Mouse (Mus musculus) left cerebral cortex, postnatal 25 days (tissue): Measurements from ENCODE around the gene Lrp2bp. TPM values are rescaled to one million over a fixed set of nuclear protein-coding genes. Genes with fewer than 3 reads are reported as not detected.

Experiments
- DNase-seq, 2 experiments: peaks; one replicate each; pipeline ENCODE4 v3.0.0; 2022; ENCODE audit warnings: low spot score in 2 of 2, mixed read lengths in 1 of 2
- intact Hi-C: fragments of 180-260 bp; cut with DNase I; formaldehyde crosslinking; loops from one replicate; pipeline ENCODE4 v1.15.1; 2025
- total RNA-seq, 2 experiments: library from RNA; stranded (reverse); gene quantifications; 2 replicates each; pipeline ENCODE4 v1.2.3; 2021

Lrp2bp gene
- total RNA-seq: under 1 TPM; 0.30 to 0.78 TPM

GRCm38 (mm10) chr8:45999138-45999783 is at the start of gene Lrp2bp:
Gene Lrp2bp (plus strand): TSS chr8:45999303.
- peak in 1 of 2 experiments; percentile 30 for DNase-seq
- intact Hi-C loops: loop anchor here (2.0 kb wide), 1 partner anchor 164 kb away; no protein-coding TSS in a partner anchor

- DNase-seq: no peak
- intact Hi-C loops: no loop called here
These were observed 48.5 kb upstream of the Lrp2bp start for GRCm38 (mm10) chr8:45950622-45951021.

- intact Hi-C loops: loop anchor here (10.0 kb wide), 1 partner anchor 184 kb away; the partner anchor contains the start of genes Cfap97 and Snx25
- no peak for DNase-seq
These were observed 28.2 kb upstream of the Lrp2bp start for GRCm38 (mm10) chr8:45970894-45971293.

DNA sequence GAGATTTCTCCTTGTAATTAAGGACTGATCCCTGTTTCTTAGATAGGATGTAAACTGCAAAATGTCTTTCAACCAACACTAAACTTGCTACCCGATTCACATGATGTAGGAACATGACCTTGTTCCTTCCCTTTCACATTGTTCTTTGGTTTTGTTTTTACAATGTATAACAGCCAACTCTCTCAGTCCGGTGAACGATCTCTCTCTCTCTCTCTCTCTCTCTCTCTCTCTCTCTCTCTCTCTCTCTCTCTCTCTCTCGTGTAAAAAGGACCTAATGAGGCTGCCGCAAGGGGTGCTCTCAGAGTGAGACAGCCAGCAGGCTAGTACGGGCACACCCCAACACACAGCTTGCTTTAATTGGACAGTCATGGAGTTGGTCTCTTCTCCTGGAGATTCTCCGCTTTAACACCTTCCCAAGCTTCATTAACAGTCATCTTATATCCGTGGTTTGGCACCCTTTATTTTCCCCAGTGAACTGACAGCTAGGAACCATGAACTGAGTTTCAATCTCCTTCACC is 25.1 kb upstream of the Lrp2bp start:
- intact Hi-C loops: loop anchor here (10.0 kb wide), 1 partner anchor 181 kb away; the partner anchor contains the start of genes Cfap97 and Snx25
- DNase-seq: no peak

DNA sequence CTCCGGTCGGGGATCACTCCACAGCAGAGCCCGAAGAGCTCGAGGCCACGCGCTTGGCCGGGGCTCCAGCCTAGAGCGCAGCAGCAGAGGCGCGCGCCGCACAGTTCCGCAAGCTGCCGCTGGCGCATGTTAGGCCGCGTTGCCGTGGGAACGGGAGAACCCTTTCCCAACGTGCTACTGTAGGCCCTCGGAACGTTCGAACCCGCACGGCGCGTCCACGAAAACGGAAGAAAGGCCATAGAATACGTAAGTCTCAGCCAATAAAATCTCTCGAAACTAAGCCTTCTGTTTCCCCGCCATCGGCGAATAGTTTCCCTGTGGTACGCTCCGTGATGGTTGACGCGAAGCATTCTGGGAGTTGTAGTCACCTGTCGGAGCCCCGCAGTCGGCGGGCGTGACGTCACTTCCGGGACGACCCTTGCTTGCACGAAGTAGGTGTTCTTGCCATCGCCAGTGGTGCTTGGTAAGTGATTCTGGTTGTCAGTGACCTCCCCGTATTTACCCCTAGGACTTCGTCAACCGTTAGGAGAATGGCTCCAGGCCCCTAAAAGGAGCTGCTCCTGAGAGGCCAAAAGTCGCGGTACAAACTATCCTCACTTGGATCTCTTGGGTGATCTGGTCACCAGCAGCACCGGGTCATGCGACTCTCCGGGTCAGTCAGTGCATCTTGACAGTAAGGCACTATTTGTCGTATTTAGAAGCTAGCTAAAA is 23.8 kb upstream of the Lrp2bp start, which contains the start of the genes 1700029J07Rik and Ufsp2:
TSS of gene 1700029J07Rik (minus strand) at position 127 of the 711 bp plus-strand sequence.
TSS of gene Ufsp2 (plus strand) at position 403 of the 711 bp plus-strand sequence.
- intact Hi-C loops: loop anchor here (10.0 kb wide), 1 partner anchor 180 kb away; the partner anchor contains the start of genes Cfap97 and Snx25

GRCm38 (mm10) chr8:45975837-45976468 is 23.1 kb upstream of the Lrp2bp start:
- DNase-seq: no peak
- intact Hi-C loops: loop anchor here (10.0 kb wide), 1 partner anchor 179 kb away; the partner anchor contains the start of genes Cfap97 and Snx25

More for the DNA sequence above, 23.8 kb upstream of the Lrp2bp start, which contains the start of the genes 1700029J07Rik and Ufsp2:
- peak; percentile 99 to 100 for DNase-seq

GRCm38 (mm10) chr8:45986665-45987064 is 12.4 kb upstream of the Lrp2bp start:
- intact Hi-C loops: no loop called here

GRCm38 (mm10) chr8:45988189-45988588 is 10.9 kb upstream of the Lrp2bp start:
- DNase-seq: no peak
- intact Hi-C loops: no loop called here

More at GRCm38 (mm10) chr8:45986665-45987064, 12.4 kb upstream of the Lrp2bp start:
- DNase-seq: no peak

- intact Hi-C loops: no loop called here
- DNase-seq: no peak
These were observed 8.3 kb upstream of the Lrp2bp start for GRCm38 (mm10) chr8:45990631-45991310.

DNA sequence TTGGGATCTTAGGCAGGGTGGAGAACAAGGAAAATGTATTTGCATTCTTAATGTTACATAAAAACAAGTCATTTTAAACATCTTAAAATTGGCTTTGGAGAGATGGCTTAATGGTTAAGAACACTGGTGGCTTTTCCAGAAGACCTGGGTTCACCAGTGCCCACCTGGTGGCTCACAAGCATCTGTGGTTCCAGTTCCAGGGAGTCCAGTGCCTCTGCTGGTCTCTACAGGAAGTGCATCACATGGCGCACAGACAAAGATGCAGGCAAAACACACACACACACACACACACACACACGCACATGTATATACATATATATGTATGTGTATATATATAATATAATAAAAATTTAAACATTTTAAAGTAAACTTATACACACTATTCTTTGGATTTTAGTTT is 5.0 kb upstream of the Lrp2bp start:
- DNase-seq: no peak
- intact Hi-C loops: no loop called here

DNA sequence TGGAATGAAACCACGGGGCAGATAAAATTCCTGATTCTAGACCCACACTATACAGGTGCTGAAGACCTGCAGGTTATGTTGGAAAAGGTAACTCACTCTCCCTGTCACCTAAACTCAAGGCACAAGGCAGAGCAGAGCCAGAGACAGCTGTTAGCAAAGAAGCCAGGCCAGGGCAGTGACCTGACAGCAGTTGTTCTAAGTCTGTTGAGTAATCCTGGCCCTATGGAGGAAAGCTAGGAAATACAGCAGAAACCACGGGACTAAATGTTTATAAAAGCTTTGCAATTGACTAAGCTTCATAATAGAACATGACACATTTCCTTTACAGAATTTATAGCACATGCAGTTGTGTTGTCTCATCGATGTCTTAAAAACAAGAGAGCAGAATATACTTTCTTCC is 3.5 kb upstream of the Lrp2bp start:
- intact Hi-C loops: no loop called here
- DNase-seq: no peak

DNA sequence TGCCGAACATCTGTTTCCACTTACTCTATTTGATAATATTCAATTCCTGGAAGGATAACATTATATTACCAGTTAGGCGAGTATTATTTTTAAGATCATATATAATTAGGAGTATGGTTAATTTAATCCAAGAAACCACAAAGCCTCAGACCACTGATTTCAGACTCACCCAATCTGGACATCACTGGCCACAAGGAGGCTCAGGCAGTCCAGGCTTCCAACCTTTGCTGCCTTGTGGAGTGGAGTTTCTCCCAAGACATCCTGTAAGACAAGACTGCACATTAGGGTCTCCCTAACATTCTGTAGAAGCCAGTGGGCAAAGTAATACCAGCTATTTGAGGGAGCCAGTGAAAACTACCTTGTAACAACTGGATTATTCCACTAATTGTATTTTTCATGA is 875 bp upstream of the Lrp2bp start:
- DNase-seq: no peak
- intact Hi-C loops: loop anchor here (2.0 kb wide), 1 partner anchor 165 kb away; no protein-coding TSS in a partner anchor

DNA sequence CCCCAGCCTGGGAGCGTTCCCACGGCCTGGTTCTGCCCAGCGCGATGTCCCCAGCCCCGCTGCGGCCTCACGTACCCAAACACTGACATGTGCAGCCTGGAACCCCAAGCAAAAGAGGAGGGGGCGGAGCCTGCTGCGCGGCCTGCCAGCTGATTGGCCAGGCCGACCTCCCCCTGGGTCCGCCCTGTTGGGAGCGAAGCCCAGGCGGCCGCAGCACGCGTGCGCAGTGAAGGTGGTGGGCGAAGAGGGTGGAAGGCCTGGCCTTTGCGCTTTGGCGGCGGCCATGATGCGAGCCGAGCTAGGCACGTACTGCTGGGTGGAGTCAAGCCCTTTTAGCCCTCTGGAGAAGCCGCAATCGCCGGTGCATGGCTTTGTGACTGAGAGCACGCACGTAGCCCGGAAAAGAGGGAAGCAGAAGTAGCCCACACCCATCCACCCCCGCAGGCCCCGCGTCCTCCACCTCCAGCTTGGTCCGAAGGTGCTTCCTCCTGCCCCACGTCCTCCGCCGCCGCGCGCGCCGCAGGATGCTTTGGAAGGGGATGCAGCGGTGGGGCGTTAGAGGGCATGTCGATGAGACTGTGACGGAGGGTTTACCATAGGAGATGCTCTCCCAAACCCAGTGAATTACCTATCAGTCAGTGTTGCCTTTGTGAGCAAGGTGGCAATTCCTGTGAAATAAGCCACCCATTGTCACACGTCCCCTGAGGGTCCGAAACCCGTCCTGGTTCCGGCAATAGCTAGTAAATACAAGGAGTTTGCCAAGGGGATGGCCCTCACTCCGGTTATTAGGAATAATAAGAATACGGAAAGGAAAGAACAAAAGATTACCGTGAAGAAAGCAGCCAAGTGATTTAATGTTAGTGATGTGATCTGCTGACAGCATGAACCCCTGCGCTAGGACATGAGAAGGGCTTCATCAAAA is 942 bp downstream of the Lrp2bp start:
- DNase-seq: peak; percentile 97 to 99
- intact Hi-C loops: loop anchor here (2.0 kb wide), 2 partner anchors 153 to 163 kb away; partner anchors contain the start of gene Snx25

DNA sequence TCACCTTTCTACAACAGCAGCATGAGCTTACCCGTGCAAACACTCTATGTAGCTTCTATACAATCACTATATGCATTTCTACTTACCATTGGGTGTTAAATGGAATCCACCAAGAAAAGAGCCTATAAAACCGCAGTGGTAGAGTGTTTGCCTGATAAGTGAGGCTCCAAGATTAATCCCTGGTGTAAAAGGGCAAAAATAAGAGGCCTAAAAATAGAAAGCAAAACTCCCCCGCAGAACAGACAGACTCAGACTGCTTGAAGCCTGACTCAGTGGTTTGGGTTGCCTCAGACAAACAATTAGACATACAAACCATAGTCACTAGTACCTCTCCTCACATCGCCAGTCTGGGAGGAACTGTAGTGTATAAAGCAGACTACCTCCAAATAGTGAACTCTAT is 6.5 kb downstream of the Lrp2bp start, which contains the start of gene Ankrd37:
TSS of gene Ankrd37 (minus strand) at position 112 of the 400 bp plus-strand sequence.
- intact Hi-C loops: no loop called here

GRCm38 (mm10) chr8:46007050-46007672 is 8.1 kb downstream of the Lrp2bp start:
- DNase-seq: no peak
- intact Hi-C loops: no loop called here

More for the DNA sequence above, 6.5 kb downstream of the Lrp2bp start, which contains the start of gene Ankrd37:
- DNase-seq: no peak

- intact Hi-C loops: no loop called here
- DNase-seq: peak in 1 of 2 experiments; percentile 20
These were observed 11.2 kb downstream of the Lrp2bp start for GRCm38 (mm10) chr8:46010306-46010705.
